Mouse (Mus musculus): ENCODE results near the gene Gm10376. TPM values are rescaled to one million over a fixed set of nuclear protein-coding genes. Genes with fewer than 3 reads are reported as not detected.

Gene Gm10376
- not detected in 2 replicates for polyA plus RNA-seq (2012; rRNA removed; ENCODE audit: low replicate concordance)

DNA sequence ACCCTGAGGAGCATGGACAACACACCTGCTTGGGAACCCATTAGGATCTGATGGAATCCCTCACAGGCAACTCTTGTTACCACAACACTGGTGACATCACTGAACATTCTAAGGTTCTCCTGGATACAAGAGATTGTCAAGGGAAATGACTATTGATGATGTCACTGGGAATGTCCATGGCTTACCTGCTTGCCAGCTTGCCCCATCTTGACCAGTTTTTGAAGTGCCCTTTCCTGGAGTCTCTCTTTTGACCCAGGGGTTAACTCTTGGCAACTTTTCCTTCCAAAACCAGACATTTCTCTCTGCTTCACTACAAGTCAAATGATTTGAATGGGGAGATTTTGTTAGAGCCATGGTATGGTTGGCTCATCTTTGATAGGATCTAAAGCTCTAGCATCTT is at the start of gene Gm10376:
TSS of gene Gm10376 (minus strand) at position 101 of the 400 bp plus-strand sequence.

DNA sequence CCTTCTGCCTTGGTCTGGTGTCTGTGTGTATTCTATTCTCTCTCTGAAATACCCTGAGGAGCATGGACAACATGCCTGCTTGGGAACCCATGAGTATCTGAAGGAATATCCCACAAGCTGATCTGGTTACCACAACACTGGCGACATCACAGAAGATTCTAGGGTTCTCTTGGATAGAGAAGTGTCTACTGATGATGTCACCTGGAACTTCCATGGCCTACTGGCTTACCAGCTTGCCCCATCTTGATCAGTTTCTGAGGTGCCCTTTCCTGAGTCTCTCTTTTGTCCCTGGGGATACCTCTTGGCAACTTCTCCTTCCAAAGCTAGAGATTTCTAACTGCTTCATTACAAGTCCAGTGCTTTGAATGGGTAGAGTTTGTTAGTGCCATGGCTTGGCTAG is 21.9 kb downstream of the Gm10376 start, which contains the start of gene Gm8082:
TSS of gene Gm8082 (minus strand) at position 101 of the 400 bp plus-strand sequence.

Other genes with a start within 250 kb of the Gm10376 start
- not detected in 2 replicates for gene Gm3015, start 246.8 kb downstream of the Gm10376 start, polyA plus RNA-seq (2012; rRNA removed; ENCODE audit: low replicate concordance)
- not detected in 2 replicates for gene Gm10377, start 217.6 kb downstream of the Gm10376 start, polyA plus RNA-seq (2012; rRNA removed; ENCODE audit: low replicate concordance)
- gene Gm21977, start 162.2 kb downstream of the Gm10376 start, polyA plus RNA-seq (2012; rRNA removed; ENCODE audit: low replicate concordance): not detected in 2 replicates
- gene Gm8082, start 22.0 kb downstream of the Gm10376 start, polyA plus RNA-seq (2012; rRNA removed; ENCODE audit: low replicate concordance): not detected in 2 replicates
- gene Gm8094, start 61.0 kb upstream of the Gm10376 start, polyA plus RNA-seq (2012; rRNA removed; ENCODE audit: low replicate concordance): not detected in 2 replicates
- gene Gm8104, start 85.0 kb upstream of the Gm10376 start, polyA plus RNA-seq (2012; rRNA removed; ENCODE audit: low replicate concordance): not detected in 2 replicates
- gene Gm7233, start 164.2 kb upstream of the Gm10376 start, polyA plus RNA-seq (2012; rRNA removed; ENCODE audit: low replicate concordance): not detected in 2 replicates
- gene Gm8122, start 219.7 kb upstream of the Gm10376 start, polyA plus RNA-seq (2012; rRNA removed; ENCODE audit: low replicate concordance): not detected in 2 replicates
- gene Gm8126, start 243.0 kb upstream of the Gm10376 start, polyA plus RNA-seq (2012; rRNA removed; ENCODE audit: low replicate concordance): not detected in 2 replicates